Mouse (Mus musculus): ENCODE results near the gene Atp2b1. TPM values are rescaled to one million over a fixed set of nuclear protein-coding genes. Genes with fewer than 3 reads are reported as not detected.

Gene Atp2b1
- polyA plus RNA-seq, 1 experiment from 2014 or later: 39.2 TPM

DNA sequence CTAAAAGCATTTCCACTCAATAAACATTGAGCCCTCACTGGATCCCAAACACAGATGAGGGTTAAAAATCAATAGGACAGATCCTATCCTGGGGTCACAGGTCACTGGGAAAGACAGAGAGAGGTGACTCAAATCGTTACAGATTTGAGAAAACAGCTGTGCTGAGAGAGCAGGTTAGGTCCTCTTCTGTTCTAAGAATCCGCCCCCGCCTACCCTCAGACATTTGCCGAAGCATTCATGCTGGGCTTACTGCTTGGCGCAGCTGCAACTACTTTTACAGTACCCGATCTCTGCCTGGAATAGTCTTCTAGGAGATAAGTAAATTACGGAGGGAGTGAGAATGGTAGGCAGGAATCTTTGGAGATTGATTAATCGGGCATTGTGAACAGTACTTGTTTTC, 47.9 kb downstream of the Atp2b1 start:
- POLR2A ChIA-PET: no interaction called here
- CTCF ChIA-PET: interaction anchor here (0.9 kb wide), 1 partner anchor 11 kb away, joined by 3 read pairs; no protein-coding TSS in a partner anchor
- DNase-seq (ENCODE audit: low read depth, low spot score): no peak
- in situ Hi-C loops (cut with MboI; ENCODE audit: low pct_unique_long_range_greater_than_20kb): no loop called here
- H3K27me3 ChIP-seq: no peaks in the 10 kb centered on the region
- no peak for ATAC-seq
- TF ChIP-seq CTCF (IDR thresholded peaks at IDR 0.05): no peak

DNA sequence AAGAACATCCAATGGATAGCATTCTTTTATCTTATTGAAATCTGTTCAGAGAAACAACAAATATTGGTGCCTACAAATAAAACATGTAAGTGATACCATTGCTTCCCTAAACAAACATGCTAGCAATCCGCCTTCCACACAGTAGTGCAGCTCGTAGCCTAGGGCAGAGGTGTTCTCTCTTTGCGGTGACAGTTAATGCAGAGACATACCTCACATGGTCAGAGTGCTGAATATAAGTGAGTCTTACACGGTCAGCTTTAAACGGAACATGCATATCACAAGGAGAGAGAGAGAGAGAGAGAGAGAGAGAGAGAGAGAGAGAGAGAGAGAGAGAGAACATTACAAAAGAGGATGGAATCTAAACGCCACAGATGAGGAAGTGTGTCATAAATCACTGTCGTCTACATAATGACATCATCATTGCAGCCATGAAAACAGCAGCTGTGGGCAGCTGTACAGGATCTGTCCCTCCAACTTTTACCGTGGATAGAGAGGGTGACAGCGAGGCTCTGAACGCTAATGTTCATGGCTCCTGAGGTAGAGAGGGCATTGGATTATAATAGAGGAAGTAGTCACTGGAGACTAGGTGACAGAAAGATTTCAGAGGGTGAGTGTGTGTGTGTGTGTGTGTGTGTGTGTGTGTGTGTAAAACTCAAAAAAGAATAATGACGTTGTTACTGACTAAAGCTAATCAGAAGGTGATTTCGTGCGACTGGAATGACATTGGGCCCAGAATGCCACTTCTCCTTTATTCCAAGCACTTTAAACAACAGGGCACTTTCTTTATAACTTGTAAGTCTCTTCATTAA, 52.4 kb downstream of the Atp2b1 start:
- in situ Hi-C loops (cut with MboI; ENCODE audit: low pct_unique_long_range_greater_than_20kb): no loop called here
- no peak for TF ChIP-seq CTCF (IDR thresholded peaks at IDR 0.05)
- ATAC-seq (no peak), DNase-seq (ENCODE audit: low read depth, low spot score) (no peak)
- ChIA-PET POLR2A (interaction anchor here (0.6 to 0.7 kb wide), 2 partner anchors 49 to 150 kb away, joined by 4 to 5 read pairs; no protein-coding TSS in a partner anchor), CTCF (no interaction called here)
- H3K27me3 ChIP-seq: no peaks in the 10 kb centered on the region

DNA sequence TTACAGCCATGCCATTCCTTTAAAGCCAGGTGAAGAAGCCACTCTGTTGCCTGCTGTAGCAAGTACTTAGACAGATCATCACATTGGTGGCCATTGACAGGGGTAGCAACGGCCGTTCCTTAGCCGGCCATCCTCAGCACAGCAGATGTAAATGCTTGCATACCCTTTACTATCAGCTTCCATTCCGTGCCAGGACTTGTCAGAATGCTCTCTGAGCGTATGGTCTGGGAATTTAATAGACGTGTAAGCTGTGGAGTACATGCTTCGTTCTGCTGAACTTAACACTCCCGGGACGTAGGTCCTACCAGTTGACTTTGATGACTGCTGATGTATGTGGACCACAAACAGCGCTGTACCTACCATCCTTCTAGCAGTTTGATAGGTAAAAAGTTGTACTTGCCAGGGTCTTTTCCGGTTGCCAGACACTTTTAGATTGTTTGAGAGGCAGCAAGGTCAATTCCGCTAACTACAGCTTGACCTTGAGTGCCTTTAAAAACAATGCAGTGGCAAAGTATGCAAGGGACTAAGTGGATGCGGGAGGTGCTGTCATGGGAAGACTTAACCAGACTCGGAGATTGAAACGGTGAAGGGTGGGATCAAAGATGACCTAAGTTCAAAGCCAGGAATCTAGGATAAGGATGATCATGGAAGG, 53.2 kb downstream of the Atp2b1 start:
- ChIA-PET POLR2A (interaction anchor here (0.7 kb wide), 1 partner anchor 49 kb away, joined by 4 read pairs; no protein-coding TSS in a partner anchor), CTCF (no interaction called here)
- H3K27me3 ChIP-seq: no peaks in the 10 kb centered on the region
- ATAC-seq: no peak
- no peak for TF ChIP-seq CTCF (IDR thresholded peaks at IDR 0.05)
- DNase-seq (ENCODE audit: low read depth, low spot score): no peak
- in situ Hi-C loops (cut with MboI; ENCODE audit: low pct_unique_long_range_greater_than_20kb): no loop called here

DNA sequence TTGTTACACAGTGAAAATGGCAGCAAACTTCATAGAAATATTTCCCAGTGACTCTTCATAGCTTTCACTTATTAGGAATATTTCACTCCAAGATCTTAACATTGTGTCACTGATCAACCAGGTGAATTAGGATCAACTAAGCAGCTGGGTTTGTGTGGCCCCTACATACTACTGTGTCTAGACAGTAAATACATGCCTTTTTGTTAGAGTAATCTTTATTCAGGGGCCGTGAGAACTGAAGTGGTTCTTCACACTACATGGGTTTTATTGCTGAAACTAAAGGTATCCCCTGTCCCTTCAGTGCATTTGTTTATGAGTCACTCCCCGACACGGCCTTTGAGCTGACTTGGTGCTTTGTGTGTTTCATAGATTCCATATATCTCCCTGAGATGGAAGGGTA, 56.7 kb downstream of the Atp2b1 start:
- H3K27me3 ChIP-seq: no peaks in the 10 kb centered on the region
- in situ Hi-C loops (cut with MboI; ENCODE audit: low pct_unique_long_range_greater_than_20kb): no loop called here
- peak; percentile 30 for DNase-seq (ENCODE audit: low read depth, low spot score)
- TF ChIP-seq CTCF (IDR thresholded peaks at IDR 0.05): no peak
- ChIA-PET POLR2A (no interaction called here), CTCF (interaction anchor here (1.3 kb wide), 1 partner anchor 12 kb away, joined by 4 read pairs; no protein-coding TSS in a partner anchor)
- peak; percentile 67 for ATAC-seq

DNA sequence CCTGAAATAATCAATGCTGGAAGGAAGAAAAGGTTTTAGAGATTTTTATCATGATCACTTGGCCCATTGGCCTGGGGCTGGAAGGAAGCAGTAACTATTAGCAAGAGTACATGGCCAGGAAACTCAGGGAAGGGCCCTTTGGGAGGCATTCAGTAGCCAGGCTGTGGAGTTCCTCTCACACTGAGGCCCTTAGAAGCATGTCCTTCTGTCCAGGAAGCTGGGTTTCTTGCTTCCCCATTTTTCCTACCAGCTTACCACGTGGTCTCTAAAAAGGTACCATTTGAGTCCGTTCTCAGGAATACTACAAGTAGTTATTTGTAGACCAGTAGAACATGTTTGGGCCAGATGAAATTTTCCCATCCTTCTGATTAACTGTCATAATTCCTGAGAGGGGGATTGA, 58.2 kb downstream of the Atp2b1 start:
- H3K27me3 ChIP-seq: no peaks in the 10 kb centered on the region
- in situ Hi-C loops (cut with MboI; ENCODE audit: low pct_unique_long_range_greater_than_20kb): no loop called here
- DNase-seq (ENCODE audit: low read depth, low spot score): no peak
- CTCF ChIA-PET: interaction anchor here (1.1 kb wide), 1 partner anchor 10 kb away, joined by 3 read pairs; no protein-coding TSS in a partner anchor
- TF ChIP-seq CTCF (IDR thresholded peaks at IDR 0.05): no peak
- ATAC-seq: no peak
- POLR2A ChIA-PET: no interaction called here

DNA sequence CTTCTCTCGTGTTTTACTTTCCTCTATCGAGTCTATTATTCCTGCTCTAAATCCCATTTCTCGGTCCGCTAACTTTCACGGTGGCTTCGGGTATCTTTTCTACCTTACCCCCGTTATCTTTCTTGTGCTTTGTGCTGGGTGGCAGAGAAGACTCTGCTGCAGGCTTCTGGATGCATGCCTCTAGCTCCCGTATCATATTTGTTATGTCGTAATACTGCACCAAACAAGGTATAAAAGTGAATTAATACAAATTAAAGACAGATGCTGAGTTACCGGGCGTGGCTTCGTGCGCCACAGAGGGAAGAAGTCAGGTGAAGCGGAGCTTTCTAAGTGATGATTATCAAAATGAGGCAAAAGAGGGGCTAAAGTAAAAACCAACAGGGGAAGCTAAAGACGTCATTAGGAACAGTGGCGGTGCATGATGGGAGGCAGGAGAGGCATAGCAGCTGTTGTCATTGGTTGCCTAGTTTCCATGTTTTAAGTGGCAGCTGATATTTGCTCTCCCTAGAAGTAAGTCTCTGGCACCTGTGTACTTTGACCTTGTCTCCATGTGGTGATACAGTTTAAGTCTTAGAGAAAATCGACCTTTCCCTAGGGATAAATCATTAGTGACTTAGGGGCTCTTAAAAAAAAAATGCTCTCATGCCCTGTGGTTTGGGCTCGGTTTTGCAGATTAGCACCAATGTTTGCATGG, 58.9 kb downstream of the Atp2b1 start:
- ATAC-seq (no peak), DNase-seq (ENCODE audit: low read depth, low spot score) (no peak)
- H3K27me3 ChIP-seq: no peaks in the 10 kb centered on the region
- CTCF ChIA-PET: interaction anchor here (1.0 to 1.1 kb wide), 2 partner anchors 9 to 11 kb away, joined by 3 read pairs; no protein-coding TSS in a partner anchor
- TF ChIP-seq CTCF (IDR thresholded peaks at IDR 0.05): no peak
- POLR2A ChIA-PET: no interaction called here
- in situ Hi-C loops (cut with MboI; ENCODE audit: low pct_unique_long_range_greater_than_20kb): no loop called here

DNA sequence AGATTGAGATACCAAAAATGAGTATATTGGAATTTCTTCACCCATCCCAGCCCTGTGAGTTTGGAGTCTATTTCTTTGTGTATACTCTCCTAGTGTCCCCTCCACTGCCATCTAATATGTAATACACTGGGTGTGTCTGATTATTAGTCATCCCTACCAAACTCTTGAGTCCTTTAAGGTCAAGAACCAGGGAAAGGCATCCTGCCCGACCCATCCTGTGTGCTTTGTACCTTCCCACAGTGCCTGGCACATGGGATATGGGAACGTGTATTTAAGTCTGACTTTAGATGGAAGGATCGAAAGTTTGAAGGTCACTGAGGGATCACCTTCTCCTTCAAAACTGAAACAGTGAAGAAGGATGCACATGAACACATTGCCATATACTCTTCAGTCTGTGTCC, 60.4 kb downstream of the Atp2b1 start:
- ChIA-PET CTCF (no interaction called here), POLR2A (no interaction called here)
- in situ Hi-C loops (cut with MboI; ENCODE audit: low pct_unique_long_range_greater_than_20kb): no loop called here
- ATAC-seq (no peak), DNase-seq (ENCODE audit: low read depth, low spot score) (no peak)
- no peaks in the 10 kb centered on the region for H3K27me3 ChIP-seq
- TF ChIP-seq CTCF (IDR thresholded peaks at IDR 0.05): no peak

DNA sequence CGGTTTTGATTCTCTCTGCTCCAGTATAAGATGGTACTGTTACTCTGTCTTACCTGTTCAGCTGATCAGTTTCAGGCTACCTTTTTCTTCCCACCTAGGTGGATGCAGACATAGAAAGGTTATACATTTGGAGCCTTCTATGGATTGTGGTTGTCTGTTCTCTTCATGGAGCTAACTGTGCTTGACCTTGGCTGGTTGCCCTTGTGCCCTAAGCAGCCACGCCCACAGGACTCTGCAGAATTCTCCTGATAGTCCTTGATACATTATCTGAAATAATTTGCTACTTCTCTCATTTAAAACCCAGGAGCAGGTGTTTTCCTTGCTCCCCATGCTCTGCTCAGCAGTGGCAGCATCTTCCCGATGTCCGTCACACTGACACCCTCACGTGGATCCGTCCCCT, 61.4 kb downstream of the Atp2b1 start:
- ChIA-PET POLR2A (no interaction called here), CTCF (no interaction called here)
- in situ Hi-C loops (cut with MboI; ENCODE audit: low pct_unique_long_range_greater_than_20kb): no loop called here
- ATAC-seq: no peak
- DNase-seq (ENCODE audit: low read depth, low spot score): no peak
- no peaks in the 10 kb centered on the region for H3K27me3 ChIP-seq
- no peak for TF ChIP-seq CTCF (IDR thresholded peaks at IDR 0.05)

DNA sequence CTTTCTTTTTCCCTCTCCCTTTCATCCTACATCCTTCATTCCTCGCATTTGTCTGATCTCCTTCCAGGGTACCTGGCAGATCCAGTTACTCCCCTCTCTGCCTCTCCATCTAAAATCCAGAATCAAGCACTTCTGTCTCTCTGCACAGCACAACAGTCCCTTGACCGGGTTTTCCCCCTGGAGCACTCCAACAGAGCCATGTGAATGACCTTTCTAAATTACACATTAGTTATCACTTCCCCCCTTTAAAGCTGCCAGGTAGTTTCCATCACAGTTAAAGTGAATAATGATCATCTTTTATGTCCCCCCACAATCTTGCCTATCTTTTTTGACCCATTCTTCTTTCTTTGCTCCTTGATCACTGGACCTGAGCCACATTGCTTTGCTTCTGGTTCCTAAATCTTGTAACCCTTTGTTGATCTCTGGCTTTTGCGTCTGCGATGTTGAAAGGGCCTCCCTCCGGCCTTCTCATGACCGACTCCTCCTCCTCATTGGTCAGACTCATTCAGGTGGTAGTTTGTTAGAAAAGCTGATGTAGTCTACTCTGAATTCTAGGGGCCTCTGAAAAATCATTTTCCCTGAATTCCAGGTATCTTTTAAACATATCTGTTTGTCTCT, 62.8 kb downstream of the Atp2b1 start:
- ATAC-seq (no peak), DNase-seq (ENCODE audit: low read depth, low spot score) (no peak)
- no peak for TF ChIP-seq CTCF (IDR thresholded peaks at IDR 0.05)
- CTCF ChIA-PET: no interaction called here
- POLR2A ChIA-PET: no interaction called here
- in situ Hi-C loops (cut with MboI; ENCODE audit: low pct_unique_long_range_greater_than_20kb): no loop called here
- no peaks in the 10 kb centered on the region for H3K27me3 ChIP-seq

DNA sequence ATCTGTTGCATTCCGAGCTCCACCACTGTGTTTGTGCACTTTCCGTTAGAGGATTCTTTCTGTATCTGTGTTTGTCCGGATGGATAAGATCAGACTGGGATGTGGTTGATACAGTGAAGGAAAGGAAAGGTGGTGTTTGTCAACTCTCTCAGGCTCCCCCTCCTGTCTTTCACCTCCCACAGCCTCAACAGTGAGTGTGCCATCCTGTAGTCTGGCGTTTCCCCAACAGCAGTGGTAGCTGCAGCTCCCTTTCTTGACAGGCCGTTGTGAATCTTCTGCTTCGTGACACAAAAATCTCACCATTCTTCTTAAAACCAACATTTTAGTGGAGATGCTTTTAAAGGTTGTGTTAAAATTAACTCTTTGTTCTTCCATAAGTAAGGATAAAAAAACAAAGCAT, 64.6 kb downstream of the Atp2b1 start:
- ChIA-PET CTCF (interaction anchor here (0.9 to 1.1 kb wide), 2 partner anchors 9 to 10 kb away, joined by 3 read pairs; no protein-coding TSS in a partner anchor), POLR2A (no interaction called here)
- in situ Hi-C loops (cut with MboI; ENCODE audit: low pct_unique_long_range_greater_than_20kb): no loop called here
- no peak for TF ChIP-seq CTCF (IDR thresholded peaks at IDR 0.05)
- H3K27me3 ChIP-seq: no peaks in the 10 kb centered on the region
- ATAC-seq (no peak), DNase-seq (ENCODE audit: low read depth, low spot score) (no peak)

All from Patski (cell line).